Mouse (Mus musculus): ENCODE measurements around the gene Shank1. TPM values are rescaled to one million over a fixed set of nuclear protein-coding genes. Genes with fewer than 3 reads are reported as not detected.

Shank1 gene
- polyA plus RNA-seq (2015; fragmentation: Nextera tagmentation; extraction: Ambion mirVana) = 13.2 and 15.1 TPM in 2 replicates

DNA sequence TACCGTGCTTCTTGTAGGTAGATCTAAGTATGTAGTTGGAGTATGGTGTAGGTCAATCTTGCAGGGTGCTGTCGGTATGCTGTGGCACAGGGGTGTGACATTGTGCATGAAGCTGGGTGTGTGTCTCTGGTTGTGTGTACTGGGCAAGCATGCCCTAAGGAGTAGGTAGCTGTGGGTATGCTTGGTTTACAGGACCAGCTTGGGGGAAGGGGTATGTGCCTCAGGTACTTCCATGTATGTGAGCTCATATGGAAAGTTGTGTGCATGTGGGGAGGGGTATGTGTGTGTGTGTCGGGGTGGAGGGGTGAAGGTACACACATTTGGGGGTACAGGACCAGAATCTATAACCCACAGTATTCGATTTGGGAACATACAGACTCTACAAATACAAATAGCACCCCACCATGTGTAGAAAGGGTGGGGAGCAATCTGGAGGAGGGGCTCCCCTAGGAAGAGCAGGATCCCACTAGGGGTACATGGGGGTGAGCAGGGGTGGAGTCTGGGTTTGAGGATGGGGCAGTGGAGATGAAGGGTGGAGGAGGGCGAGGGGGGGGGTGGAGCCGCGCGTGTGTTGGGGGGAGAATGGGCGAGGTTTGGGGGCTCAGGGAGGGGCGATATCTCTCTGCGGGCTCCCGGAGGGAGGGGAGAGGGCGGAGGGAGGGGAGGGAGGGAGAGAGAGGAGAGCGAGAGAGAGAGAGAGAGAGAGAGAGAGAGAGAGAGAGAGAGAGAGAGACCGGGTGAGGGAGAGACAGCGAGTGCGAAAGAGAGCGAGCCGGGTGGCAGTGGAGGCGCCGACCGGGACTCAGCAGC, at the start of gene Shank1:
TSS of gene Shank1 (plus strand) at position 779 of the 810 bp plus-strand sequence.
- H3K4me3 ChIP-seq = peak within 1 kb of the TSS; percentile 59
- peak within 1 kb of the TSS; percentile 94 for H3K4me2 ChIP-seq
- H3K36me3 ChIP-seq (ENCODE audit: poor library complexity, severe bottlenecking) = peaks cover 17% of the 10 kb centered on the region
- WGBS = 20% methylated on average over 14 of the region's 22 CpGs
- no peaks in the 10 kb centered on the region for H3K9me3 ChIP-seq (replicated peaks)
- H3K4me1 ChIP-seq = peaks cover 28% of the 10 kb centered on the region
- no peak for ATAC-seq
- H3K27ac ChIP-seq = peak within 1 kb of the TSS; percentile 57
- H3K9ac ChIP-seq = peak within 1 kb of the TSS; percentile 81
- no peaks in the 10 kb centered on the region for H3K27me3 ChIP-seq

DNA sequence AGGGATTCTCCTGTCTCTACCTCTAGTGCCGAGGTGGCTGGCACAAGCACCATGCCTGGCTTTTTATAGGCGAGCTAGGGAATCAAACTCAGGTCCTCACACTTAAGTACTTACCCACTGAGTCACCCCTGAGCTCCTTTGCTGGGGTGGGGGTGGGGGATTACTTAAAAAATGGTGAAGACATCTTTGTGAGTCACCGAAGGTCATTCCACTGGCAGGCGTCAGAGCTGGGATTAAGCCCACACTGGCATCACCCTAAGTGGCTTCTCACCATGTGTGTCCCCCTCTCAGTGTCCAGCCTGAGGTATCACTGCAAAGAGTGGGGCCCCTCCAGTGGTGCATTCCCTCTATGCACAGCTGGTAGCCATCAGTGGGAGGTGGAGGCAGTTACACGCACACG, 49.6 kb upstream of the Shank1 start:
- no peak overlapping the region for H3K4me2 ChIP-seq
- H3K4me1 ChIP-seq = peaks cover 6% of the 10 kb centered on the region; the same call in 1 of the 2 replicates
- no peak overlapping the region for H3K4me3 ChIP-seq
- WGBS = 74% methylated on average over 6 of the region's 6 CpGs
- no peaks in the 10 kb centered on the region for H3K9me3 ChIP-seq (replicated peaks)
- H3K27me3 ChIP-seq = peaks cover 4% of the 10 kb centered on the region; the same call in 1 of the 2 replicates
- no peak overlapping the region for H3K27ac ChIP-seq
- 0 out of 2 replicates have a peak, but pooled peaks cover under 1% of the 10 kb centered on the region for H3K36me3 ChIP-seq (ENCODE audit: poor library complexity, severe bottlenecking)
- no peak overlapping the region for H3K9ac ChIP-seq
- ATAC-seq = no peak

GRCm38 (mm10) chr7:44261147-44261546, 48.9 kb upstream of the Shank1 start, which contains the start of gene Gm15517:
Gene Gm15517, plus strand, starts transcription at chr7:44261447.
- 58% methylated on average over 5 of the region's 5 CpGs for WGBS
- peaks cover 4% of the 10 kb centered on the region; the same call in 1 of the 2 replicates for H3K27me3 ChIP-seq
- H3K4me1 ChIP-seq = peaks cover 6% of the 10 kb centered on the region; the same call in 1 of the 2 replicates
- H3K9me3 ChIP-seq (replicated peaks) = no peaks in the 10 kb centered on the region
- H3K36me3 ChIP-seq (ENCODE audit: poor library complexity, severe bottlenecking) = no peaks in the 10 kb centered on the region
- no peak within 1 kb of the TSS for H3K9ac ChIP-seq
- no peak for ATAC-seq
- no peak within 1 kb of the TSS for H3K4me3 ChIP-seq
- no peak within 1 kb of the TSS for H3K27ac ChIP-seq
- H3K4me2 ChIP-seq = no peak within 1 kb of the TSS

DNA sequence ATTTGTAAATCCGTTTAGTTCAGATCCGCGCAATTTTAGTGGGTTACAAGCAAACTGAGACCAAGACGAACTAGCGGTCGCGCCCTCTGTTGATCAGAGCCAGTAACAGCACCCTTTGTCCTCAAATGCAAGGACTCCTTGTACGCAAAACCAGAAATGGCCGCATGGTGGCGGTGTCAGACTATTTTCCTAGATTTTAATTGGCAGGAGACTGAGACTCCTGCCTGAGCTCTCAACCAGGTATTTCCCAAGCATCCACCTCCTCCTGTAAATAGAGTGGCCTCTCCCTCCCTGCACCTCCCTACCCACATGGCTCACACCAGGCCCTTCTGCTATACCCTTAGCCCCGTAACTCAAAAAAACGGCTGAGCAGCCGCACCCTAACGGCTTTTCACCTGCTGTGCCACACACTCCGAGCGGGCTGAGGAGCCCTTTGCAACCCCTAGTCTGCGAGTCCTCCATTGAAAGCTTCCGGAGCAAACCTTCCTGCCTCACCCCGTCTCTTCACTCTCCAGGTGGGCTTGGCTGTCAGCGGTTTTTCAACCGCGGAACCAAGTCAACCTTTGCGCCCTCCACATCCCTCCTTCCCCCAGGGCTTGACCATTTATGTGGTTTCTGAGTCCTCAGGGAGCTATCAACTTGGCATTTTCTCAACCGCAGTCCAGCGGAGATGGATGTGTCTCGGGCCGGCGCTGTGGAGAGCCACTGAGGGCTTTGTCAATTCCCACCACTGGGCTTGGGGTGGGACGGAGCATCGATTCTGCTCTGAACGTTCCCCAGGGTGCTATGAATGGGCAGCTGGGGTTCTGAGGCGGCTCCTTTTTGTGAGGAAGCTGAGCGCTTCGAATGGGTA, 47.0 kb upstream of the Shank1 start:
- 1% methylated on average over 34 of the region's 34 CpGs for WGBS
- Histone ChIP-seq H3K27ac (no peak overlapping the region), H3K4me3 (peak overlapping the region; percentile 31), H3K27me3 (peaks cover 4% of the 10 kb centered on the region; the same call in 1 of the 2 replicates), H3K4me2 (peak overlapping the region; percentile 58), H3K9me3 (replicated peaks) (no peaks in the 10 kb centered on the region), H3K36me3 (ENCODE audit: poor library complexity, severe bottlenecking) (no peaks in the 10 kb centered on the region), H3K9ac (peak overlapping the region; percentile 45), H3K4me1 (peaks cover 6% of the 10 kb centered on the region; the same call in 1 of the 2 replicates)
- ATAC-seq = peak; percentile 82

DNA sequence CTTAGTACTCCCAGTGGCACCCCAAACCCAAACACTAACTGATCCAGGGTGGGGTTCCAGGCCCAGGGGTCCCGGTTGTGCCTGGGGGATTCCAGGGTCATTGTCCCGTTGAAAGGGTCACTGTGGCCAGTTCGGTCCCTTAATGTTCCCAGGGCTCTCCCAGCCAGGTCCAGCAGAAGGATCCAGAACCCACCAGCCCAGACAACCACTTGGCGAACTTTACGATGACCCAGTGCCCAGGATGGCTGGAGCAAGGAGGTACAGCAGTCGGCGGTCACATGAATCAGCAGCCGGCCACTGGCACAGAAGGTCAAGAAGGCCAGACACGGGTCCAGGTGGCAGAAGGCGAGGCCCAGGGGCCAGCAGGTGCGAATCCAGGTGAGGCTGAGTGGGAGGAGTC, 41.9 kb upstream of the Shank1 start:
- H3K4me1 ChIP-seq = peaks cover 3% of the 10 kb centered on the region; the same call in 1 of the 2 replicates
- H3K36me3 ChIP-seq (ENCODE audit: poor library complexity, severe bottlenecking) = no peaks in the 10 kb centered on the region
- no peak overlapping the region for H3K4me2 ChIP-seq
- 81% methylated on average over 11 of the region's 11 CpGs for WGBS
- H3K9me3 ChIP-seq (replicated peaks) = no peaks in the 10 kb centered on the region
- H3K9ac ChIP-seq = no peak overlapping the region
- H3K27ac ChIP-seq = no peak overlapping the region
- no peak for ATAC-seq
- H3K4me3 ChIP-seq = no peak overlapping the region
- peaks cover 4% of the 10 kb centered on the region; the same call in 1 of the 2 replicates for H3K27me3 ChIP-seq

GRCm38 (mm10) chr7:44269397-44269796, 40.7 kb upstream of the Shank1 start:
- H3K4me1 ChIP-seq = no peaks in the 10 kb centered on the region
- no peaks in the 10 kb centered on the region for H3K36me3 ChIP-seq (ENCODE audit: poor library complexity, severe bottlenecking)
- H3K9ac ChIP-seq = no peak overlapping the region
- no peak overlapping the region for H3K4me3 ChIP-seq
- no peak for ATAC-seq
- H3K9me3 ChIP-seq (replicated peaks) = no peaks in the 10 kb centered on the region
- H3K4me2 ChIP-seq = no peak overlapping the region
- no peak overlapping the region for H3K27ac ChIP-seq
- 90% methylated on average over 2 of the region's 2 CpGs for WGBS
- H3K27me3 ChIP-seq = peaks cover 10% of the 10 kb centered on the region; the same call in 1 of the 2 replicates

- H3K4me2 ChIP-seq = no peak overlapping the region
- no peak overlapping the region for H3K9ac ChIP-seq
- WGBS = 77% methylated on average over 2 of the region's 2 CpGs
- H3K36me3 ChIP-seq (ENCODE audit: poor library complexity, severe bottlenecking) = no peaks in the 10 kb centered on the region
- H3K4me1 ChIP-seq = no peaks in the 10 kb centered on the region
- peaks cover 13% of the 10 kb centered on the region; the same call in 1 of the 2 replicates for H3K27me3 ChIP-seq
- ATAC-seq = 0 out of 2 replicates have a peak, but pooled peaks have one; percentile 36
- H3K9me3 ChIP-seq (replicated peaks) = no peaks in the 10 kb centered on the region
- H3K4me3 ChIP-seq = no peak overlapping the region
- no peak overlapping the region for H3K27ac ChIP-seq
Measured at GRCm38 (mm10) chr7:44271309-44271708, 38.7 kb upstream of the Shank1 start.

GRCm38 (mm10) chr7:44272546-44272945, 37.5 kb upstream of the Shank1 start:
- no peak overlapping the region for H3K4me3 ChIP-seq
- H3K9me3 ChIP-seq (replicated peaks) = no peaks in the 10 kb centered on the region
- H3K27me3 ChIP-seq = peaks cover 13% of the 10 kb centered on the region; the same call in 1 of the 2 replicates
- H3K4me2 ChIP-seq = no peak overlapping the region
- ATAC-seq = no peak
- H3K36me3 ChIP-seq (ENCODE audit: poor library complexity, severe bottlenecking) = no peaks in the 10 kb centered on the region
- 89% methylated on average over 7 of the region's 7 CpGs for WGBS
- no peaks in the 10 kb centered on the region for H3K4me1 ChIP-seq
- no peak overlapping the region for H3K9ac ChIP-seq
- no peak overlapping the region for H3K27ac ChIP-seq

GRCm38 (mm10) chr7:44273446-44273845, 36.6 kb upstream of the Shank1 start:
- Histone ChIP-seq H3K27ac (no peak overlapping the region), H3K9ac (no peak overlapping the region), H3K4me3 (no peak overlapping the region), H3K27me3 (peaks cover 10% of the 10 kb centered on the region; the same call in 1 of the 2 replicates), H3K4me2 (no peak overlapping the region), H3K9me3 (replicated peaks) (no peaks in the 10 kb centered on the region), H3K36me3 (ENCODE audit: poor library complexity, severe bottlenecking) (no peaks in the 10 kb centered on the region), H3K4me1 (no peaks in the 10 kb centered on the region)
- ATAC-seq = no peak
- WGBS = 57% methylated on average over 7 of the region's 7 CpGs

DNA sequence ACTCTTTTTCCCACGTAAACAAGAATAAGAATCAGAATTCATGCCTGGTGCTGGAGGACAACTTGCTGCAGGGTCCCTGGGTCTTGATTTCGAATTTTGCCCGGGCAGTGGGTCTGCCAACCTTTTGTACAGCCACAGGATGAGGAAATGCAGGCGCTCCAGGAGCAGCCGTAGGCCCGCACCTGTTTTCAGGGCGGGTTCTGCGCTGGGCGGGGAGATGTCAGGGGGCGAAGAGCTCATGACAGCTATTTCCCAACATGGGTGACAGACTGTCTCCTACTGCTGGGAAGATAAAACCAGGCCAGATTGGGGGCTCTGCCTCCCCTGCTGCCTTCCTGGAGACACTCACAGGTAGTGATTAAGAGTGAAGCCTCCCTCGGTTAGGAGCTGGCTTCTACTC, 36.0 kb upstream of the Shank1 start:
- Histone ChIP-seq H3K9ac (no peak overlapping the region), H3K27ac (no peak overlapping the region), H3K9me3 (replicated peaks) (no peaks in the 10 kb centered on the region), H3K27me3 (peaks cover 10% of the 10 kb centered on the region; the same call in 1 of the 2 replicates), H3K36me3 (ENCODE audit: poor library complexity, severe bottlenecking) (no peaks in the 10 kb centered on the region), H3K4me1 (no peaks in the 10 kb centered on the region), H3K4me3 (no peak overlapping the region), H3K4me2 (no peak overlapping the region)
- ATAC-seq = no peak
- WGBS = 32% methylated on average over 11 of the region's 11 CpGs

GRCm38 (mm10) chr7:44275546-44275945, 34.5 kb upstream of the Shank1 start:
- no peaks in the 10 kb centered on the region for H3K4me1 ChIP-seq
- no peak overlapping the region for H3K27ac ChIP-seq
- no peaks in the 10 kb centered on the region for H3K9me3 ChIP-seq (replicated peaks)
- WGBS = 81% methylated on average over 3 of the region's 3 CpGs
- no peak overlapping the region for H3K4me2 ChIP-seq
- no peak for ATAC-seq
- no peak overlapping the region for H3K9ac ChIP-seq
- no peak overlapping the region for H3K4me3 ChIP-seq
- H3K27me3 ChIP-seq = peaks cover 10% of the 10 kb centered on the region; the same call in 1 of the 2 replicates
- no peaks in the 10 kb centered on the region for H3K36me3 ChIP-seq (ENCODE audit: poor library complexity, severe bottlenecking)
